Mouse (Mus musculus) CD4-positive, CD25-positive, alpha-beta regulatory T cell, adult 2 months (primary cell): ENCODE results near the gene Rpl3.

Experiments
- DNase-seq: peaks from one replicate; pipeline ENCODE4 v3.0.0-alpha.2; 2012; ENCODE audit warnings: low read depth, low spot score

Rpl3 gene

GRCm38 (mm10) chr15:80066538-80066937 is 25.1 kb downstream of the Rpl3 start:
- DNase-seq = peak; percentile 73

- peak; percentile 69 for DNase-seq
These were observed 26.3 kb downstream of the Rpl3 start for GRCm38 (mm10) chr15:80065414-80065813.

GRCm38 (mm10) chr15:80064965-80065364 is 26.7 kb downstream of the Rpl3 start:
- peak; percentile 47 for DNase-seq

- DNase-seq = no peak
These were observed 28.8 kb downstream of the Rpl3 start for GRCm38 (mm10) chr15:80062821-80063220.

GRCm38 (mm10) chr15:80062339-80062738 is 29.3 kb downstream of the Rpl3 start:
- DNase-seq = no peak

- peak; percentile 71 for DNase-seq
These were observed 30.6 kb downstream of the Rpl3 start for GRCm38 (mm10) chr15:80061071-80061550.

GRCm38 (mm10) chr15:80060356-80061070 is 31.2 kb downstream of the Rpl3 start:
- DNase-seq = no peak

GRCm38 (mm10) chr15:80059606-80060005 is 32.1 kb downstream of the Rpl3 start:
- DNase-seq = no peak

- peak; percentile 38 for DNase-seq
These were observed 33.5 kb downstream of the Rpl3 start for GRCm38 (mm10) chr15:80058151-80058550.

GRCm38 (mm10) chr15:80054034-80054710 is 37.5 kb downstream of the Rpl3 start:
- DNase-seq = no peak

GRCm38 (mm10) chr15:80053381-80054033 is 38.2 kb downstream of the Rpl3 start:
- no peak for DNase-seq

- peak; percentile 39 for DNase-seq
These were observed 39.9 kb downstream of the Rpl3 start for GRCm38 (mm10) chr15:80051782-80052181.

- DNase-seq = no peak
These were observed 40.4 kb downstream of the Rpl3 start for GRCm38 (mm10) chr15:80051092-80051761.

GRCm38 (mm10) chr15:80050093-80050492 is 41.6 kb downstream of the Rpl3 start:
- DNase-seq = peak; percentile 43

GRCm38 (mm10) chr15:80047973-80048372 is 43.7 kb downstream of the Rpl3 start:
- DNase-seq = no peak

- DNase-seq = no peak
These were observed 44.4 kb downstream of the Rpl3 start for GRCm38 (mm10) chr15:80047242-80047641.

- DNase-seq = peak; percentile 40
These were observed 45.9 kb downstream of the Rpl3 start for GRCm38 (mm10) chr15:80045749-80046148.

- no peak for DNase-seq
These were observed 47.4 kb downstream of the Rpl3 start for GRCm38 (mm10) chr15:80044249-80044648.

- no peak for DNase-seq
These were observed 49.5 kb downstream of the Rpl3 start for GRCm38 (mm10) chr15:80042152-80042551.

- no peak for DNase-seq
These were observed 53.6 kb downstream of the Rpl3 start for GRCm38 (mm10) chr15:80038110-80038391.

- DNase-seq = no peak
These were observed 54.2 kb downstream of the Rpl3 start for GRCm38 (mm10) chr15:80037255-80038109.
